Mouse (Mus musculus): ENCODE measurements at regions not wholly inside any gene's neighbourhood (a gene's known extent, or its start where the extent isn't known, plus 50 kb on each side); places are given as distances from the start of the nearest gene placed in this dataset.

- DNase-seq = peak; percentile 6
Observed at GRCm38 (mm10) chr11:27280791-27281190, 687.0 kb upstream of the Vrk2 start.

- peak; percentile 29 for DNase-seq
Observed at GRCm38 (mm10) chr11:27264253-27264652, 670.5 kb upstream of the Vrk2 start.

GRCm38 (mm10) chr11:27258521-27258920 is 664.7 kb upstream of the Vrk2 start:
- DNase-seq = no peak

GRCm38 (mm10) chr11:27235884-27236283 is 642.1 kb upstream of the Vrk2 start:
- DNase-seq = no peak

- no peak for DNase-seq
Observed at GRCm38 (mm10) chr11:27226454-27226853, 632.7 kb upstream of the Vrk2 start.

GRCm38 (mm10) chr11:27222436-27222835 is 628.6 kb upstream of the Vrk2 start:
- no peak for DNase-seq

GRCm38 (mm10) chr11:27221956-27222355 is 628.2 kb upstream of the Vrk2 start:
- DNase-seq = no peak

GRCm38 (mm10) chr11:27219715-27220699 is 626.2 kb upstream of the Vrk2 start:
- DNase-seq = peak; percentile 1

GRCm38 (mm10) chr11:27215752-27216151 is 622.0 kb upstream of the Vrk2 start:
- no peak for DNase-seq

- DNase-seq = no peak
Observed at GRCm38 (mm10) chr11:27203330-27204214, 609.8 kb upstream of the Vrk2 start.

- no peak for DNase-seq
Observed at GRCm38 (mm10) chr11:27184035-27184434, 590.2 kb upstream of the Vrk2 start.

- DNase-seq = no peak
Observed at GRCm38 (mm10) chr11:27183422-27183821, 589.6 kb upstream of the Vrk2 start.

- no peak for DNase-seq
Observed at GRCm38 (mm10) chr11:27160411-27160810, 566.6 kb upstream of the Vrk2 start.
